Mouse (Mus musculus): ENCODE data around the gene Nlrc5.

GRCm38 (mm10) chr8:94444480-94444879 lies 10.3 kb downstream of the Nlrc5 start:
- TF ChIP-seq USF1 (IDR thresholded peaks at IDR 0.05; ENCODE audit: low read depth, low read length), result no peak
- TF ChIP-seq HCFC1 (IDR thresholded peaks at IDR 0.05; ENCODE audit: low read depth, low read length), result no peak
